Mouse (Mus musculus): ENCODE measurements around the gene Stpg1. TPM values are rescaled to one million over a fixed set of nuclear protein-coding genes. Genes with fewer than 3 reads are reported as not detected.
A peak's percentile ranks its signal among the peaks of the same experiment; 100 is the strongest.

Stpg1 gene
- total RNA-seq (2014; rRNA removed; ENCODE audit: low replicate concordance) (not detected in 2 replicates), polyA plus RNA-seq (2015; fragmentation: Nextera tagmentation; extraction: Ambion mirVana) (0.18 and 0.37 TPM in 2 replicates)

- Histone ChIP-seq H3K4me1 (ENCODE audit: control insufficient read depth, insufficient read depth) (peaks cover 12% of the 10 kb centered on the region), H3K9me3 (replicated peaks; ENCODE audit: control insufficient read depth, low read length) (no peaks in the 10 kb centered on the region), H3K4me3 (ENCODE audit: low read depth, low read length) (peak within 1 kb of the TSS; percentile 81), H3K27ac (ENCODE audit: low read depth) (peak within 1 kb of the TSS; percentile 49), H3K27me3 (ENCODE audit: control insufficient read depth, insufficient read depth, low read length) (no peaks in the 10 kb centered on the region), H3K36me3 (replicated peaks; ENCODE audit: control insufficient read depth, insufficient read depth, low read length) (0 out of 2 replicates have a peak, but pooled peaks cover 1% of the 10 kb centered on the region), H3K9ac (replicated peaks; ENCODE audit: low read depth, low read length) (peak within 1 kb of the TSS; percentile 56), H3K4me2 (ENCODE audit: low read depth, low read length) (peak within 1 kb of the TSS; percentile 98)
- peak; percentile 94 for ATAC-seq (ENCODE audit: insufficient read depth, low read depth)
- under 1% methylated on average over 53 of the region's 53 CpGs for WGBS
- TF ChIP-seq CTCF (IDR thresholded peaks at IDR 0.05; ENCODE audit: low read depth) (peak; percentile 53), EP300 (IDR thresholded peaks at IDR 0.05; ENCODE audit: low read depth) (no peak)
- DNase-seq (ENCODE audit: low spot score), result peak; percentile 96
These were observed at the start of gene Stpg1, which contains the start of gene Nipal3 for GRCm38 (mm10) chr4:135494521-135495396. Stpg1 (plus strand) TSS chr4:135494790. Nipal3 (minus strand) TSS chr4:135495038.

- ATAC-seq (ENCODE audit: insufficient read depth, low read depth) (peak; percentile 27; the same call in 1 of the 2 replicates), DNase-seq (ENCODE audit: low spot score) (no peak)
- H3K27ac ChIP-seq (ENCODE audit: low read depth), result no peak overlapping the region
- TF ChIP-seq EP300 (IDR thresholded peaks at IDR 0.05; ENCODE audit: low read depth) (no peak), CTCF (IDR thresholded peaks at IDR 0.05; ENCODE audit: low read depth) (no peak)
- H3K36me3 ChIP-seq (replicated peaks; ENCODE audit: control insufficient read depth, insufficient read depth, low read length), result no peaks in the 10 kb centered on the region
- H3K4me2 ChIP-seq (ENCODE audit: low read depth, low read length), result 0 out of 2 replicates have a peak overlapping the region, but pooled peaks have one; percentile 32
- H3K9me3 ChIP-seq (replicated peaks; ENCODE audit: control insufficient read depth, low read length), result no peaks in the 10 kb centered on the region
- H3K4me1 ChIP-seq (ENCODE audit: control insufficient read depth, insufficient read depth), result no peaks in the 10 kb centered on the region
- H3K9ac ChIP-seq (replicated peaks; ENCODE audit: low read depth, low read length), result no peak overlapping the region
- 35% methylated on average over 18 of the region's 18 CpGs for WGBS
- H3K27me3 ChIP-seq (ENCODE audit: control insufficient read depth, insufficient read depth, low read length), result no peaks in the 10 kb centered on the region
- H3K4me3 ChIP-seq (ENCODE audit: low read depth, low read length), result no peak overlapping the region
These were observed 43.1 kb upstream of the Stpg1 start for GRCm38 (mm10) chr4:135451360-135452015.

GRCm38 (mm10) chr4:135453164-135453563, 41.4 kb upstream of the Stpg1 start:
- Histone ChIP-seq H3K9ac (replicated peaks; ENCODE audit: low read depth, low read length) (no peak overlapping the region), H3K27ac (ENCODE audit: low read depth) (peak overlapping the region; percentile 34), H3K4me2 (ENCODE audit: low read depth, low read length) (no peak overlapping the region), H3K9me3 (replicated peaks; ENCODE audit: control insufficient read depth, low read length) (no peaks in the 10 kb centered on the region), H3K36me3 (replicated peaks; ENCODE audit: control insufficient read depth, insufficient read depth, low read length) (no peaks in the 10 kb centered on the region), H3K27me3 (ENCODE audit: control insufficient read depth, insufficient read depth, low read length) (no peaks in the 10 kb centered on the region), H3K4me1 (ENCODE audit: control insufficient read depth, insufficient read depth) (no peaks in the 10 kb centered on the region), H3K4me3 (ENCODE audit: low read depth, low read length) (no peak overlapping the region)
- no peak for TF ChIP-seq EP300 (IDR thresholded peaks at IDR 0.05; ENCODE audit: low read depth)
- 0 out of 2 replicates have a peak, but pooled peaks have one; percentile 36 for ATAC-seq (ENCODE audit: insufficient read depth, low read depth)
- 63% methylated on average over 6 of the region's 6 CpGs for WGBS
- DNase-seq (ENCODE audit: low spot score), result peak; percentile 16

GRCm38 (mm10) chr4:135453572-135453971, 41.0 kb upstream of the Stpg1 start:
- no peak overlapping the region for H3K4me3 ChIP-seq (ENCODE audit: low read depth, low read length)
- no peaks in the 10 kb centered on the region for H3K36me3 ChIP-seq (replicated peaks; ENCODE audit: control insufficient read depth, insufficient read depth, low read length)
- WGBS, result 80% methylated on average over 12 of the region's 12 CpGs
- H3K27ac ChIP-seq (ENCODE audit: low read depth), result peak overlapping the region; percentile 34
- H3K27me3 ChIP-seq (ENCODE audit: control insufficient read depth, insufficient read depth, low read length), result no peaks in the 10 kb centered on the region
- H3K9ac ChIP-seq (replicated peaks; ENCODE audit: low read depth, low read length), result no peak overlapping the region
- DNase-seq (ENCODE audit: low spot score) (no peak), ATAC-seq (ENCODE audit: insufficient read depth, low read depth) (no peak)
- no peak overlapping the region for H3K4me2 ChIP-seq (ENCODE audit: low read depth, low read length)
- H3K9me3 ChIP-seq (replicated peaks; ENCODE audit: control insufficient read depth, low read length), result no peaks in the 10 kb centered on the region
- no peak for TF ChIP-seq EP300 (IDR thresholded peaks at IDR 0.05; ENCODE audit: low read depth)
- no peak for TF ChIP-seq CTCF (IDR thresholded peaks at IDR 0.05; ENCODE audit: low read depth)
- no peaks in the 10 kb centered on the region for H3K4me1 ChIP-seq (ENCODE audit: control insufficient read depth, insufficient read depth)

GRCm38 (mm10) chr4:135463406-135463805, 31.2 kb upstream of the Stpg1 start:
- no peak overlapping the region for H3K9ac ChIP-seq (replicated peaks; ENCODE audit: low read depth, low read length)
- no peaks in the 10 kb centered on the region for H3K27me3 ChIP-seq (ENCODE audit: control insufficient read depth, insufficient read depth, low read length)
- peaks cover 18% of the 10 kb centered on the region; the same call in 1 of the 2 replicates for H3K36me3 ChIP-seq (replicated peaks; ENCODE audit: control insufficient read depth, insufficient read depth, low read length)
- H3K4me3 ChIP-seq (ENCODE audit: low read depth, low read length), result no peak overlapping the region
- no peak for TF ChIP-seq CTCF (IDR thresholded peaks at IDR 0.05; ENCODE audit: low read depth)
- TF ChIP-seq EP300 (IDR thresholded peaks at IDR 0.05; ENCODE audit: low read depth), result no peak
- no peak for ATAC-seq (ENCODE audit: insufficient read depth, low read depth)
- DNase-seq (ENCODE audit: low spot score), result no peak
- H3K9me3 ChIP-seq (replicated peaks; ENCODE audit: control insufficient read depth, low read length), result no peaks in the 10 kb centered on the region
- no peaks in the 10 kb centered on the region for H3K4me1 ChIP-seq (ENCODE audit: control insufficient read depth, insufficient read depth)
- WGBS, result 86% methylated on average over 11 of the region's 11 CpGs
- H3K27ac ChIP-seq (ENCODE audit: low read depth), result no peak overlapping the region
- no peak overlapping the region for H3K4me2 ChIP-seq (ENCODE audit: low read depth, low read length)

Data from heart, postnatal 0 days (tissue).